Mouse (Mus musculus) intestine, embryonic 15.5 days (tissue): ENCODE measurements at regions not wholly inside any gene's neighbourhood (a gene's known extent, or its start where the extent isn't known, plus 50 kb on each side); places are given as distances from the start of the nearest gene placed in this dataset.

ENCODE experiments used
- ATAC-seq: fragments of 200-750 bp; cut with Nextera tagmentation; 2 replicates; pipeline ENCODE4 v1.8.0; 2017; ENCODE audit warnings: moderate TSS enrichment, moderate library complexity
- H3K27ac ChIP-seq: fragments of 300-500 bp; sonication (generic); 2 replicates; pipeline ENCODE4 v1.5.1; 2015; ENCODE audit warnings: mild to moderate bottlenecking, inconsistent platforms
- H3K27me3 ChIP-seq: fragments of 300-500 bp; sonication (generic); replicated peaks from 2 replicates; pipeline ENCODE4 v1.6.1; 2015; ENCODE audit warnings: inconsistent platforms
- H3K36me3 ChIP-seq: fragments of 300-500 bp; sonication (generic); 2 replicates; pipeline ENCODE4 v1.6.1; 2015; ENCODE audit warnings: inconsistent platforms
- H3K4me1 ChIP-seq: fragments of 300-500 bp; sonication (generic); replicated peaks from 2 replicates; pipeline ENCODE4 v1.6.1; 2015; ENCODE audit warnings: inconsistent platforms
- H3K4me2 ChIP-seq: fragments of 300-500 bp; sonication (generic); replicated peaks from 2 replicates; pipeline ENCODE4 v1.6.1; 2015; ENCODE audit warnings: mild to moderate bottlenecking, inconsistent platforms
- H3K4me3 ChIP-seq: fragments of 300-500 bp; sonication (generic); replicated peaks from 2 replicates; pipeline ENCODE4 v1.5.1; 2015; ENCODE audit warnings: inconsistent platforms
- H3K9ac ChIP-seq: fragments of 300-500 bp; sonication (generic); 2 replicates; pipeline ENCODE4 v1.6.1; 2015; ENCODE audit warnings: inconsistent platforms
- H3K9me3 ChIP-seq: fragments of 300-500 bp; sonication (generic); 2 replicates; pipeline ENCODE4 v1.6.1; 2016; ENCODE audit warnings: inconsistent platforms
- WGBS: fragments of 180-500 bp; shearing (Covaris S2); methylation state at CpG from one replicate; pipeline ENCODE4 v1.1.7; 2015; 5-methylcytosine and 5-hydroxymethylcytosine counted together

GRCm38 (mm10) chr3:41346863-41347262 lies 208.7 kb upstream of the Jade1 start:
- Histone ChIP-seq H3K27me3 (no peaks in the 10 kb centered on the region), H3K4me2 (no peak overlapping the region), H3K4me1 (no peaks in the 10 kb centered on the region), H3K9ac (no peak overlapping the region), H3K9me3 (no peaks in the 10 kb centered on the region), H3K36me3 (no peaks in the 10 kb centered on the region), H3K4me3 (no peak overlapping the region), H3K27ac (no peak overlapping the region)
- 67% methylated on average over 5 of the region's 5 CpGs for WGBS
- no peak for ATAC-seq

- ATAC-seq: no peak
- no peaks in the 10 kb centered on the region for H3K36me3 ChIP-seq
- no peaks in the 10 kb centered on the region for H3K4me1 ChIP-seq
- no peak overlapping the region for H3K4me3 ChIP-seq
- H3K9ac ChIP-seq: no peak overlapping the region
- no peaks in the 10 kb centered on the region for H3K27me3 ChIP-seq
- H3K27ac ChIP-seq: no peak overlapping the region
- WGBS: 78% methylated on average over 2 of the region's 2 CpGs
- no peaks in the 10 kb centered on the region for H3K9me3 ChIP-seq
- H3K4me2 ChIP-seq: no peak overlapping the region
These were observed 212.1 kb upstream of the Jade1 start for GRCm38 (mm10) chr3:41343431-41343830.

DNA sequence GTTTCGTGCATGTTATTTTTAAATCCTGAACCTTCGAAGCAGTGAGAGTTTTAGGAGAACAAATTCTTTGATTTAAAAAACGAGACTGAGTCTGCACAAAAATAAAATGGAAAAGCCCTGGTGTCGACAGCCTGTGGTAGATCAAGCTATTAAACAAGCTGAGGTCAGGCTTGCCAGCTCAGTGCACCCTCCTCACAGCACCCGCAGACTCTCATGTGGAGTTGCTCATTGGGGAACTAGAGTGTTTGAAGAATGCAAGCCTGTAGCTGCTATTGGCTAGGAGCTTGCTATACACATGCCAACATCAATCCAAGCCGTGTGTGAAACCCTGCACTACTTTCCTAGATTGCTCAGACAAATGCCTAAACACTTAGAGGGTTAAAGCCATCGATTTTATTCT lies 223.1 kb upstream of the Jade1 start:
- no peak for ATAC-seq
- no peaks in the 10 kb centered on the region for H3K9me3 ChIP-seq
- no peak overlapping the region for H3K4me2 ChIP-seq
- no peaks in the 10 kb centered on the region for H3K4me1 ChIP-seq
- no peak overlapping the region for H3K4me3 ChIP-seq
- no peaks in the 10 kb centered on the region for H3K36me3 ChIP-seq
- no peak overlapping the region for H3K9ac ChIP-seq
- WGBS: 60% methylated on average over 7 of the region's 7 CpGs
- no peaks in the 10 kb centered on the region for H3K27me3 ChIP-seq
- H3K27ac ChIP-seq: no peak overlapping the region

- WGBS: 65% methylated on average over 5 of the region's 5 CpGs
- Histone ChIP-seq H3K9me3 (no peaks in the 10 kb centered on the region), H3K4me3 (no peak overlapping the region), H3K27me3 (no peaks in the 10 kb centered on the region), H3K36me3 (no peaks in the 10 kb centered on the region), H3K9ac (no peak overlapping the region), H3K27ac (no peak overlapping the region), H3K4me2 (no peak overlapping the region), H3K4me1 (no peaks in the 10 kb centered on the region)
- no peak for ATAC-seq
These were observed 225.2 kb upstream of the Jade1 start for GRCm38 (mm10) chr3:41330356-41330755.

DNA sequence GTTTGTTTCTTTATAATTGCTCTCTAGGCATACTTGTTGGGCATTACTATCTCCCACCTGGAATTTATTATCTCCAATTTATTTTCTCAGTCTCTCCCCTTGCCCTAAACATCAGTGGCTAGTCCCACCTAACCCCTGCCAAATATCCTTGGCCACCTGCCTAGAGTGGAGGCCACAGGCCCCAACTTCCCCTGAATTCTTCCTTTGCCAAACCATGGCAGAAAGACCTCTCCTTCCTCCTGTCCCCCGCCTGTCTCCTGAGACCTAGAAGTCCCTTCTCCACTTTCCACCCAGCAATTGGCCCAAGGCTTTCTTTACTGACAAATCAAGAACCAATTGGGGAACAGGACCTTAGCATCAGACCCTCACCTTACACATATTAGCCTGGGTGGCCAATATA lies 226.7 kb upstream of the Jade1 start:
- no peak for ATAC-seq
- H3K4me2 ChIP-seq: no peak overlapping the region
- no peaks in the 10 kb centered on the region for H3K4me1 ChIP-seq
- no peaks in the 10 kb centered on the region for H3K27me3 ChIP-seq
- no peaks in the 10 kb centered on the region for H3K36me3 ChIP-seq
- no peak overlapping the region for H3K9ac ChIP-seq
- H3K4me3 ChIP-seq: no peak overlapping the region
- no peak overlapping the region for H3K27ac ChIP-seq
- WGBS: 93% methylated on average over 1 of the region's 1 CpGs
- no peaks in the 10 kb centered on the region for H3K9me3 ChIP-seq

- Histone ChIP-seq H3K27ac (no peak overlapping the region), H3K9ac (no peak overlapping the region), H3K36me3 (no peaks in the 10 kb centered on the region), H3K27me3 (no peaks in the 10 kb centered on the region), H3K4me3 (no peak overlapping the region), H3K4me1 (no peaks in the 10 kb centered on the region), H3K9me3 (no peaks in the 10 kb centered on the region), H3K4me2 (no peak overlapping the region)
- no peak for ATAC-seq
- WGBS: 65% methylated on average over 12 of the region's 12 CpGs
These were observed 229.1 kb upstream of the Jade1 start for GRCm38 (mm10) chr3:41326211-41327104.

DNA sequence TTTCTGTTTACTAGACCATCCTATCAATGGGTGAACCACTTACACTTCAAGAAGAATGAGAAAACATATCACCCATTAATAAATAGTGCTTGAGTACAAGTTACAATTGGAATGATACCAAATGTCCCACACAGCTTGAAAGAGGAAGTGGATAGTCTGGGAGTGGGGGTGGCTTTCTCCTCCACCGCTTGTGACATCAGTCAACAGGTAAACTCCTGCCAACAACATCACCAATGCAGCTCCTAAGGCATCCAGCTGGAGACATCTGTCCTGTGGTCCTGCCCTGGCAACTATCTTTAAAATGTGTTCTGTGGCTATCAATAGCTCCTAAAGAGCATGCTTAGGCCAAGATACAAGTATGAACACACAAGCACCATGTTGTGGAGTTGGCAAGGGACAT lies 233.7 kb upstream of the Jade1 start:
- no peaks in the 10 kb centered on the region for H3K9me3 ChIP-seq
- no peak overlapping the region for H3K4me3 ChIP-seq
- no peak overlapping the region for H3K27ac ChIP-seq
- H3K27me3 ChIP-seq: no peaks in the 10 kb centered on the region
- no peaks in the 10 kb centered on the region for H3K36me3 ChIP-seq
- WGBS: 63% methylated on average over 1 of the region's 1 CpGs
- no peak for ATAC-seq
- H3K9ac ChIP-seq: no peak overlapping the region
- H3K4me1 ChIP-seq: peaks cover 6% of the 10 kb centered on the region; the same call in 1 of the 2 replicates
- H3K4me2 ChIP-seq: no peak overlapping the region

DNA sequence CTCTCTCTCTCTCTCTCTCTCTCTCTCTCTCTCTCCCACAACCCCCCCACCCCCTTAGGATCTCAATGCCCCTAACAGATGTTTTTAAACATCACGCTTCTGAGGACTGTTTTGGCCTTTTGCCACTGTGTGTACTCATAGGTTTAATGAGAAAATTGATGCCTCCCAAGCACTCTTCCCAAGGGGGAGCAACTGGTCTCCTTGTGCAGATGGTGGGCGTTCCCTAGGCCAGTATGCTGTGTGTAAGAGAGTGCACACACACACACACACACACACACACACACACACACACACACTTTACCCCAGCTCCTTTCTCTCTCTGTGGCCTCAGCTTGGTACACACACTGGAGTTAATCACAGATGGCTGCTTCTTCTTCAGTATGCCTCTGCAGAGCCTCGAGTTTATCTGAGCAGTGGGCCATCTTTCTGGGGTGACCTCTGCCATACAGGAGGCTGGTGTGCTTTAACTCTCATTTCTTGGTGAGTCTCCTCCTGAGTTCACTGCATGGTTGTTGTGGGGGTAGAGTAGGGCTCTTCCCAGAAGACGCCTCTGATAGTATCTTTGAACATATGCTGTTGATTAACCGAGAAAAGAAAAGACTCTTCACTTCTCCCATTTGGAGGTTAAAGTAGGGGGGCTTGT lies 236.2 kb upstream of the Jade1 start:
- H3K27me3 ChIP-seq: no peaks in the 10 kb centered on the region
- H3K4me2 ChIP-seq: no peak overlapping the region
- H3K9ac ChIP-seq: no peak overlapping the region
- no peak overlapping the region for H3K4me3 ChIP-seq
- ATAC-seq: peak; percentile 44
- no peaks in the 10 kb centered on the region for H3K36me3 ChIP-seq
- 58% methylated on average over 5 of the region's 5 CpGs for whole genome bisulfite sequencing
- H3K9me3 ChIP-seq: no peaks in the 10 kb centered on the region
- peaks cover 6% of the 10 kb centered on the region; the same call in 1 of the 2 replicates for H3K4me1 ChIP-seq
- no peak overlapping the region for H3K27ac ChIP-seq

- no peaks in the 10 kb centered on the region for H3K9me3 ChIP-seq
- H3K27me3 ChIP-seq: no peaks in the 10 kb centered on the region
- H3K36me3 ChIP-seq: no peaks in the 10 kb centered on the region
- H3K27ac ChIP-seq: no peak overlapping the region
- ATAC-seq: peak; percentile 86
- no peak overlapping the region for H3K4me2 ChIP-seq
- WGBS: 61% methylated on average over 12 of the region's 12 CpGs
- peaks cover 6% of the 10 kb centered on the region; the same call in 1 of the 2 replicates for H3K4me1 ChIP-seq
- no peak overlapping the region for H3K9ac ChIP-seq
- H3K4me3 ChIP-seq: no peak overlapping the region
These were observed 235.6 kb upstream of the Pgrmc2 start for GRCm38 (mm10) chr3:41318232-41319131.

DNA sequence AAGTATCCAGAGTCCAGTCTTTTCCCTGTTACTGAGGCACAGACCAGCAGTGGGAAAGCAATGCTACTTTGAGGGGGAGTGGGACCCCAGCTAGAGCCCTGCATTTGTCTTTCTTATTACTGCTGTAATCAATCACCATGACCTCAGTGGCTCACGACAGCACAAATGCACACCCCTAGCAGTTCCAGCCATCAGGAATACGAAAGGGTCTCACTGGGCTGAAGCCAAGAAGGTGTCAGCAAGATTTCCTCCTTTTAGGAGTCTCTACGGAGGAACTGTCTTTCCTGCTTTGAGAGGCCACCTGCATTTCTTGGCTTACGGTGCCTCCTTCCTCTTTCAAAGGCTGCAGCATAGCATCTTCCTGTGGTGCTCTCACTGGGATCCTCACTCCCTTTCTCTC lies 234.3 kb upstream of the Pgrmc2 start:
- H3K9me3 ChIP-seq: no peaks in the 10 kb centered on the region
- no peak for ATAC-seq

DNA sequence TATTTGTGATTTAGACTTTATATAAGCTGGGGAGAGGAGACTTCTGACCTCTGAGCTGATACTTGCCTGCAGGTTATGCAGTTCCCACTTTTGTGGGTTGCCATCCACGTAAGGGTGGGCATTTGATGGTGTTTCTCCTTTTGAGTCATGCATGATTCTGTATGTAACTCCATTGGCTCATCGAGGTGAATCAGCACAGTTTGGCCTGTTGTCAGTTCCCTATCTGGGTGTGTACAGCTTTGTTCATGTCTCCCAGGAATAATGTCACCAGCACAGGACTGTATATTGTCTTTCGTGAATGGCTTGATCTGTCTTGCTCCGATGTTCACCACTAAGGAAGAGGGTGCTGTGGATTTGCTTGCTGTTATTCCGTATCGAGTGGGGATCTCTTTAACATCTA lies 229.6 kb upstream of the Pgrmc2 start:
- ATAC-seq: no peak
- Histone ChIP-seq H3K4me3 (no peak overlapping the region), H3K4me1 (no peaks in the 10 kb centered on the region), H3K4me2 (no peak overlapping the region), H3K36me3 (no peaks in the 10 kb centered on the region), H3K9me3 (no peaks in the 10 kb centered on the region), H3K27me3 (no peaks in the 10 kb centered on the region), H3K27ac (no peak overlapping the region), H3K9ac (no peak overlapping the region)
- 87% methylated on average over 6 of the region's 6 CpGs for WGBS

More for the DNA sequence above, 234.3 kb upstream of the Pgrmc2 start:
- Histone ChIP-seq H3K36me3 (no peaks in the 10 kb centered on the region), H3K27me3 (no peaks in the 10 kb centered on the region), H3K4me2 (no peak overlapping the region), H3K4me3 (no peak overlapping the region), H3K27ac (no peak overlapping the region), H3K4me1 (peaks cover 6% of the 10 kb centered on the region; the same call in 1 of the 2 replicates), H3K9ac (no peak overlapping the region)
- WGBS: 38% methylated on average over 4 of the region's 4 CpGs

DNA sequence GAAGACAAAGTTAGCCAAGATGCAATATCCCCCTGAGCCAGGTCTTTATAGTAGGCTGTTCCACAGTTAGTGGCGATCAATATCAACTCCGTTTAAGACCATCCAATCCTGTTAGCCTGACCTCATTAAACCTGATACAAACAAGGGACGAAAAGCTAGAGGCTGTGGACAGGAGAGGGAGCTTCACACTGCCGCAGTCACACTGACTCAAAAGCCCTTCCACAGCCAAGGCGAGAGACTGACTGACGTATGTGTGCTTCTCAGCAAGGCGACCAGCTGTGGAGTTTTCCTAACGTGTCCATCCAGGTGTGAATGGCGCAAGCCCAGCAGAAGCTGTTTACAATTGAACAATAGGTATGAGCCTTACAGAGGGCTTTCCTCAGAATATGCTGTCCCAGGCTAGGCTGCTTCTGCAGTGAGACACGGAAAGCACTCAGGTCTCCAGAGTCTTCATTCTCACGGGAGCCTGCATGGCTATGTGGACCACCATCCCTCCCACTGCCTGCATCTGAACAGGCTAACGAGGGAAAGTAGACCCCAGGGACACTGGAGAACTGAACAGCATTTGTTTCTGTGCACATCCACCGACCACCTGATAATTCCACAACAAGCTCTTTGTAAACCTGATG lies 224.7 kb upstream of the Pgrmc2 start:
- H3K9ac ChIP-seq: no peak overlapping the region
- no peak overlapping the region for H3K27ac ChIP-seq
- H3K27me3 ChIP-seq: no peaks in the 10 kb centered on the region
- no peak for ATAC-seq
- H3K4me2 ChIP-seq: no peak overlapping the region
- no peaks in the 10 kb centered on the region for H3K9me3 ChIP-seq
- no peaks in the 10 kb centered on the region for H3K36me3 ChIP-seq
- WGBS: 72% methylated on average over 13 of the region's 13 CpGs
- no peaks in the 10 kb centered on the region for H3K4me1 ChIP-seq
- H3K4me3 ChIP-seq: no peak overlapping the region
